Mouse (Mus musculus) kidney, postnatal 36 days (tissue): ENCODE measurements around the gene Ing3.

Experiments used
- DNase-seq, 2 experiments: peaks; one replicate each; pipeline ENCODE4 v3.0.0; 2021 to 2022; ENCODE audit warnings: mixed read lengths in 2 of 2

Ing3 gene

GRCm38 (mm10) chr6:21949226-21949731 lies at the start of gene Ing3:
Gene Ing3, plus strand, starts transcription at chr6:21949571.
- peak; percentile 98 to 100 for DNase-seq

- DNase-seq: no peak
Measured at GRCm38 (mm10) chr6:21909720-21910119, 39.7 kb upstream of the Ing3 start.

GRCm38 (mm10) chr6:21910804-21911203 lies 38.6 kb upstream of the Ing3 start:
- DNase-seq: no peak

GRCm38 (mm10) chr6:21916591-21916990 lies 32.8 kb upstream of the Ing3 start:
- DNase-seq: peak; percentile 10 to 56

GRCm38 (mm10) chr6:21924150-21924549 lies 25.2 kb upstream of the Ing3 start:
- no peak for DNase-seq

- DNase-seq: no peak
Measured at GRCm38 (mm10) chr6:21937981-21938635, 11.3 kb upstream of the Ing3 start.

- peak; percentile 99 for DNase-seq
Measured at GRCm38 (mm10) chr6:21949771-21950448, 539 bp downstream of the Ing3 start.

- peak; percentile 33 to 57 for DNase-seq
Measured at GRCm38 (mm10) chr6:21950676-21951075, 1.3 kb downstream of the Ing3 start.

GRCm38 (mm10) chr6:21955468-21955867 lies 6.1 kb downstream of the Ing3 start:
- no peak for DNase-seq

- no peak for DNase-seq
Measured at GRCm38 (mm10) chr6:21958922-21959321, 9.6 kb downstream of the Ing3 start.

- DNase-seq: peak; percentile 39 to 46
Measured at GRCm38 (mm10) chr6:21959909-21960308, 10.5 kb downstream of the Ing3 start.

- no peak for DNase-seq
Measured at GRCm38 (mm10) chr6:21977532-21977931, 28.2 kb downstream of the Ing3 start.

- no peak for DNase-seq
Measured at GRCm38 (mm10) chr6:21981114-21981513, 31.7 kb downstream of the Ing3 start.

- peak; percentile 69 to 88 for DNase-seq
Measured at GRCm38 (mm10) chr6:21984990-21985731, 35.8 kb downstream of the Ing3 start.

- peak; percentile 59 to 79 for DNase-seq
Measured at GRCm38 (mm10) chr6:21985732-21986540, 36.6 kb downstream of the Ing3 start, which contains the start of gene Cped1. Gene Cped1, plus strand, starts transcription at chr6:21985916.

GRCm38 (mm10) chr6:21986660-21987331 lies 37.4 kb downstream of the Ing3 start:
- DNase-seq: peak; percentile 52 to 69

- DNase-seq: no peak
Measured at GRCm38 (mm10) chr6:21987554-21987953, 38.2 kb downstream of the Ing3 start.

GRCm38 (mm10) chr6:21988296-21988695 lies 38.9 kb downstream of the Ing3 start:
- DNase-seq: no peak

- DNase-seq: no peak
Measured at GRCm38 (mm10) chr6:21989081-21989480, 39.7 kb downstream of the Ing3 start.

GRCm38 (mm10) chr6:21990181-21991135 lies 41.1 kb downstream of the Ing3 start:
- DNase-seq: no peak

- no peak for DNase-seq
Measured at GRCm38 (mm10) chr6:21991151-21991550, 41.8 kb downstream of the Ing3 start.
